Mouse (Mus musculus) heart, embryonic 12.5 days (tissue): ENCODE measurements at regions not wholly inside any gene's neighbourhood (a gene's known extent, or its start where the extent isn't known, plus 50 kb on each side); places are given as distances from the start of the nearest gene placed in this dataset.
A peak's percentile ranks its signal among the peaks of the same experiment; 100 is the strongest.

Experiments
- ATAC-seq: fragments of 200-750 bp; cut with Nextera tagmentation; 2 replicates; pipeline ENCODE4 v1.8.0; 2017; ENCODE audit warnings: moderate TSS enrichment, moderate library complexity; ENCODE audit not compliant: insufficient number of reproducible peaks, low FRiP score
- H3K27ac ChIP-seq: fragments of 300-500 bp; sonication (generic); 2 replicates; pipeline ENCODE4 v1.5.1; 2016; ENCODE audit warnings: mild to moderate bottlenecking, moderate library complexity; ENCODE audit not compliant: poor library complexity, severe bottlenecking
- H3K27me3 ChIP-seq: fragments of 300-500 bp; sonication (generic); replicated peaks from 2 replicates; pipeline ENCODE4 v1.6.1; 2016; ENCODE audit warnings: mild to moderate bottlenecking, moderate library complexity
- H3K36me3 ChIP-seq: fragments of 300-500 bp; sonication (generic); 2 replicates; pipeline ENCODE4 v1.6.1; 2016; ENCODE audit warnings: mild to moderate bottlenecking, moderate library complexity
- H3K4me1 ChIP-seq: fragments of 300-500 bp; sonication (generic); replicated peaks from 2 replicates; pipeline ENCODE4 v1.6.1; 2016; ENCODE audit warnings: mild to moderate bottlenecking
- H3K4me2 ChIP-seq: fragments of 300-500 bp; sonication (generic); 2 replicates; pipeline ENCODE4 v1.6.1; 2016; ENCODE audit warnings: mild to moderate bottlenecking, moderate library complexity
- H3K4me3 ChIP-seq: fragments of 300-500 bp; sonication (generic); 2 replicates; pipeline ENCODE4 v1.5.1; 2016; ENCODE audit warnings: mild to moderate bottlenecking
- H3K9ac ChIP-seq: fragments of 300-500 bp; sonication (generic); 2 replicates; pipeline ENCODE4 v1.6.1; 2016; ENCODE audit warnings: mild to moderate bottlenecking, moderate library complexity
- H3K9me3 ChIP-seq: fragments of 300-500 bp; sonication (generic); replicated peaks from 2 replicates; pipeline ENCODE4 v1.6.1; 2016; ENCODE audit warnings: mild to moderate bottlenecking, moderate library complexity
- WGBS: fragments of 180-500 bp; shearing (Covaris S2); methylation state at CpG from one replicate; pipeline ENCODE4 v1.1.7; 2016; 5-methylcytosine and 5-hydroxymethylcytosine counted together

- H3K36me3 ChIP-seq: no peaks in the 10 kb centered on the region
- no peaks in the 10 kb centered on the region for H3K9me3 ChIP-seq
- H3K4me2 ChIP-seq: no peak overlapping the region
- H3K9ac ChIP-seq: no peak overlapping the region
- H3K27ac ChIP-seq: no peak overlapping the region
- no peaks in the 10 kb centered on the region for H3K27me3 ChIP-seq
- 59% methylated on average over 2 of the region's 2 CpGs for WGBS
- H3K4me3 ChIP-seq: no peak overlapping the region
- ATAC-seq: 0 out of 2 replicates have a peak, but pooled peaks have one; percentile 25
- peaks cover 11% of the 10 kb centered on the region for H3K4me1 ChIP-seq
Measured at GRCm38 (mm10) chr4:54527660-54528059, 417.2 kb upstream of the Zfp462 start.

GRCm38 (mm10) chr4:54531739-54532138, 413.1 kb upstream of the Zfp462 start:
- Histone ChIP-seq H3K4me2 (no peak overlapping the region), H3K27me3 (no peaks in the 10 kb centered on the region), H3K36me3 (no peaks in the 10 kb centered on the region), H3K4me3 (no peak overlapping the region), H3K9me3 (no peaks in the 10 kb centered on the region), H3K27ac (no peak overlapping the region), H3K9ac (no peak overlapping the region), H3K4me1 (peaks cover 18% of the 10 kb centered on the region)
- WGBS: 47% methylated on average over 2 of the region's 2 CpGs
- ATAC-seq: no peak

- Histone ChIP-seq H3K27ac (no peak overlapping the region), H3K27me3 (no peaks in the 10 kb centered on the region), H3K4me3 (no peak overlapping the region), H3K4me2 (no peak overlapping the region), H3K4me1 (peaks cover 18% of the 10 kb centered on the region), H3K9me3 (no peaks in the 10 kb centered on the region), H3K36me3 (no peaks in the 10 kb centered on the region), H3K9ac (no peak overlapping the region)
- no peak for ATAC-seq
- 24% methylated on average over 2 of the region's 2 CpGs for WGBS
Measured at GRCm38 (mm10) chr4:54533846-54534245, 411.0 kb upstream of the Zfp462 start.

GRCm38 (mm10) chr4:54552864-54553618, 391.8 kb upstream of the Zfp462 start:
- no peaks in the 10 kb centered on the region for H3K36me3 ChIP-seq
- no peak for ATAC-seq
- H3K27me3 ChIP-seq: no peaks in the 10 kb centered on the region
- no peak overlapping the region for H3K27ac ChIP-seq
- H3K9ac ChIP-seq: no peak overlapping the region
- 69% methylated on average over 7 of the region's 7 CpGs for WGBS
- H3K4me3 ChIP-seq: no peak overlapping the region
- no peaks in the 10 kb centered on the region for H3K4me1 ChIP-seq
- H3K9me3 ChIP-seq: no peaks in the 10 kb centered on the region
- H3K4me2 ChIP-seq: no peak overlapping the region

GRCm38 (mm10) chr4:54563075-54563474, 381.8 kb upstream of the Zfp462 start:
- no peaks in the 10 kb centered on the region for H3K36me3 ChIP-seq
- ATAC-seq: no peak
- H3K9ac ChIP-seq: no peak overlapping the region
- H3K27me3 ChIP-seq: no peaks in the 10 kb centered on the region
- no peak overlapping the region for H3K27ac ChIP-seq
- no peak overlapping the region for H3K4me3 ChIP-seq
- no peaks in the 10 kb centered on the region for H3K9me3 ChIP-seq
- no peaks in the 10 kb centered on the region for H3K4me1 ChIP-seq
- WGBS: 86% methylated on average over 1 of the region's 1 CpGs
- no peak overlapping the region for H3K4me2 ChIP-seq

- no peak for ATAC-seq
- Histone ChIP-seq H3K36me3 (no peaks in the 10 kb centered on the region), H3K4me3 (no peak overlapping the region), H3K9ac (no peak overlapping the region), H3K9me3 (peaks cover 2% of the 10 kb centered on the region; the same call in 1 of the 2 replicates), H3K27ac (no peak overlapping the region), H3K4me1 (no peaks in the 10 kb centered on the region), H3K4me2 (no peak overlapping the region), H3K27me3 (no peaks in the 10 kb centered on the region)
Measured at GRCm38 (mm10) chr4:54573185-54573584, 371.7 kb upstream of the Zfp462 start.

- no peaks in the 10 kb centered on the region for H3K27me3 ChIP-seq
- no peaks in the 10 kb centered on the region for H3K9me3 ChIP-seq
- H3K4me2 ChIP-seq: no peak overlapping the region
- ATAC-seq: no peak
- no peak overlapping the region for H3K27ac ChIP-seq
- 67% methylated on average over 6 of the region's 6 CpGs for WGBS
- no peak overlapping the region for H3K9ac ChIP-seq
- H3K4me1 ChIP-seq: no peaks in the 10 kb centered on the region
- H3K36me3 ChIP-seq: no peaks in the 10 kb centered on the region
- no peak overlapping the region for H3K4me3 ChIP-seq
Measured at GRCm38 (mm10) chr4:54587197-54587596, 357.7 kb upstream of the Zfp462 start.

- Histone ChIP-seq H3K4me2 (no peak overlapping the region), H3K36me3 (no peaks in the 10 kb centered on the region), H3K4me1 (no peaks in the 10 kb centered on the region), H3K9me3 (no peaks in the 10 kb centered on the region), H3K9ac (no peak overlapping the region), H3K4me3 (no peak overlapping the region), H3K27ac (no peak overlapping the region), H3K27me3 (no peaks in the 10 kb centered on the region)
- no peak for ATAC-seq
- WGBS: 72% methylated on average over 6 of the region's 6 CpGs
Measured at GRCm38 (mm10) chr4:54588704-54589103, 356.1 kb upstream of the Zfp462 start.

- Histone ChIP-seq H3K4me2 (no peak overlapping the region), H3K36me3 (no peaks in the 10 kb centered on the region), H3K9ac (no peak overlapping the region), H3K4me3 (no peak overlapping the region), H3K27me3 (no peaks in the 10 kb centered on the region), H3K27ac (no peak overlapping the region), H3K4me1 (no peaks in the 10 kb centered on the region), H3K9me3 (no peaks in the 10 kb centered on the region)
- WGBS: 78% methylated on average over 15 of the region's 15 CpGs
- no peak for ATAC-seq
Measured at GRCm38 (mm10) chr4:54601671-54602512, 343.0 kb upstream of the Zfp462 start.

- Histone ChIP-seq H3K27ac (no peak overlapping the region), H3K4me2 (no peak overlapping the region), H3K9ac (no peak overlapping the region), H3K27me3 (no peaks in the 10 kb centered on the region), H3K4me3 (no peak overlapping the region), H3K4me1 (no peaks in the 10 kb centered on the region), H3K9me3 (no peaks in the 10 kb centered on the region), H3K36me3 (no peaks in the 10 kb centered on the region)
- ATAC-seq: no peak
- 77% methylated on average over 6 of the region's 6 CpGs for WGBS
Measured at GRCm38 (mm10) chr4:54602513-54603205, 342.2 kb upstream of the Zfp462 start.

GRCm38 (mm10) chr4:54610101-54610500, 334.7 kb upstream of the Zfp462 start:
- H3K27me3 ChIP-seq: no peaks in the 10 kb centered on the region
- 64% methylated on average over 5 of the region's 5 CpGs for WGBS
- no peak overlapping the region for H3K4me2 ChIP-seq
- no peak overlapping the region for H3K9ac ChIP-seq
- H3K36me3 ChIP-seq: no peaks in the 10 kb centered on the region
- H3K4me3 ChIP-seq: no peak overlapping the region
- no peak overlapping the region for H3K27ac ChIP-seq
- no peaks in the 10 kb centered on the region for H3K4me1 ChIP-seq
- no peaks in the 10 kb centered on the region for H3K9me3 ChIP-seq
- no peak for ATAC-seq
